Mouse (Mus musculus): Measurements from ENCODE around the gene Megf11. TPM values are rescaled to one million over a fixed set of nuclear protein-coding genes. Genes with fewer than 3 reads are reported as not detected.

Gene Megf11
- polyA plus RNA-seq, 1 experiment from 2014 or later: 0.99 TPM

Small RNA genes within 50 kb of the gene (microRNA-seq; reads per million reads assigned to microRNA genes)
- gene Gm47308: not detected

Other genes starting within 250 kb of the Megf11 start
- gene Zwilch, start 212.5 kb upstream of the Megf11 start, polyA plus RNA-seq (2016; fragmentation: Nextera tagmentation; extraction: Ambion mirVana): 47.5 and 49.3 TPM in 2 replicates
- gene Rpl4, start 212.3 kb upstream of the Megf11 start, polyA plus RNA-seq (2016; fragmentation: Nextera tagmentation; extraction: Ambion mirVana): 1,283 and 1,312 TPM in 2 replicates
- gene Snapc5, start 206.4 kb upstream of the Megf11 start, polyA plus RNA-seq (2016; fragmentation: Nextera tagmentation; extraction: Ambion mirVana): 35.6 and 38.1 TPM in 2 replicates
- gene Uchl4, start 150.4 kb upstream of the Megf11 start, polyA plus RNA-seq (2016; fragmentation: Nextera tagmentation; extraction: Ambion mirVana): 3.6 and 4.4 TPM in 2 replicates
- 74.9 and 81.7 TPM in 2 replicates for gene Map2k1, start 132.0 kb upstream of the Megf11 start, polyA plus RNA-seq (2016; fragmentation: Nextera tagmentation; extraction: Ambion mirVana)
- 330 and 333 TPM in 2 replicates for gene Tipin, start 104.0 kb upstream of the Megf11 start, polyA plus RNA-seq (2016; fragmentation: Nextera tagmentation; extraction: Ambion mirVana)
- gene Dis3l, start 44.3 kb upstream of the Megf11 start, polyA plus RNA-seq (2016; fragmentation: Nextera tagmentation; extraction: Ambion mirVana): 21.2 and 21.9 TPM in 2 replicates